Mouse (Mus musculus) forebrain, embryonic 16.5 days (tissue): ENCODE measurements around the gene Map3k21. TPM values are rescaled to one million over a fixed set of nuclear protein-coding genes. Genes with fewer than 3 reads are reported as not detected.
A peak's percentile ranks its signal among the peaks of the same experiment; 100 is the strongest.

Source experiments
- ATAC-seq: fragments of 200-750 bp; cut with Nextera tagmentation; 2 replicates; pipeline ENCODE4 v1.8.0; 2017; ENCODE audit warnings: mild to moderate bottlenecking, moderate library complexity
- H3K27ac ChIP-seq: fragments of 300-500 bp; sonication (generic); 2 replicates; pipeline ENCODE4 v1.5.1; 2014; ENCODE audit warnings: low read length, control low read depth
- H3K27me3 ChIP-seq: fragments of 300-500 bp; sonication (generic); replicated peaks from 2 replicates; pipeline ENCODE4 v1.6.1; 2014; ENCODE audit warnings: low read length; ENCODE audit not compliant: control insufficient read depth, insufficient read depth
- H3K36me3 ChIP-seq: fragments of 300-500 bp; sonication (generic); 2 replicates; pipeline ENCODE4 v1.6.1; 2014; ENCODE audit not compliant: control insufficient read depth, insufficient read depth
- H3K4me1 ChIP-seq: fragments of 300-500 bp; sonication (generic); replicated peaks from 2 replicates; pipeline ENCODE4 v1.6.1; 2014; ENCODE audit warnings: low read length; ENCODE audit not compliant: control insufficient read depth, insufficient read depth
- H3K4me2 ChIP-seq: fragments of 300-500 bp; sonication (generic); 2 replicates; pipeline ENCODE4 v1.6.1; 2014; ENCODE audit warnings: mild to moderate bottlenecking, low read length, control low read depth
- H3K4me3 ChIP-seq: fragments of 300-500 bp; sonication (generic); replicated peaks from 2 replicates; pipeline ENCODE4 v1.5.1; 2014; ENCODE audit warnings: mild to moderate bottlenecking, low read length, control low read depth
- H3K9ac ChIP-seq: fragments of 300-500 bp; sonication (generic); replicated peaks from 2 replicates; pipeline ENCODE4 v1.6.1; 2014; ENCODE audit warnings: low read depth, low read length, control low read depth
- H3K9me3 ChIP-seq: fragments of 300-500 bp; sonication (generic); 2 replicates; pipeline ENCODE4 v1.6.1; 2016; ENCODE audit warnings: low read length; ENCODE audit not compliant: control insufficient read depth
- WGBS: fragments of 180-500 bp; shearing (Covaris S2); extraction: QIAGEN DNeasy Blood & Tissue Kit; methylation state at CpG from one replicate; pipeline ENCODE4 v1.1.7; 2014; 5-methylcytosine and 5-hydroxymethylcytosine counted together
- polyA plus RNA-seq: library from polyadenylated mRNA; unstranded; fragments of >200 nt; fragmentation: Nextera tagmentation; extraction: Ambion mirVana; gene quantifications from 2 replicates; pipeline ENCODE4 v1.2.1, GENCODE M21; 2015

Map3k21 gene
- polyA plus RNA-seq, 1 experiment from 2014 or later: 0.49 TPM

GRCm38 (mm10) chr8:125983515-125983914 lies 73.3 kb downstream of the Map3k21 start:
- ATAC-seq: no peak

GRCm38 (mm10) chr8:125984140-125984539 lies 73.9 kb downstream of the Map3k21 start:
- H3K4me1 ChIP-seq: peaks cover 6% of the 10 kb centered on the region
- no peaks in the 10 kb centered on the region for H3K9me3 ChIP-seq
- no peaks in the 10 kb centered on the region for H3K27me3 ChIP-seq
- 92% methylated on average over 4 of the region's 4 CpGs for WGBS
- H3K4me2 ChIP-seq: no peak overlapping the region
- H3K36me3 ChIP-seq: no peaks in the 10 kb centered on the region
- no peak for ATAC-seq
- H3K27ac ChIP-seq: no peak overlapping the region
- no peak overlapping the region for H3K9ac ChIP-seq
- no peak overlapping the region for H3K4me3 ChIP-seq

More at GRCm38 (mm10) chr8:125983515-125983914, 73.3 kb downstream of the Map3k21 start:
- Histone ChIP-seq H3K4me3 (no peak overlapping the region), H3K4me2 (no peak overlapping the region), H3K9ac (no peak overlapping the region), H3K4me1 (peaks cover 6% of the 10 kb centered on the region), H3K27me3 (no peaks in the 10 kb centered on the region), H3K36me3 (no peaks in the 10 kb centered on the region), H3K27ac (no peak overlapping the region), H3K9me3 (no peaks in the 10 kb centered on the region)
- 76% methylated on average over 3 of the region's 3 CpGs for WGBS

GRCm38 (mm10) chr8:125985364-125985763 lies 75.1 kb downstream of the Map3k21 start:
- Histone ChIP-seq H3K27ac (no peak overlapping the region), H3K4me3 (no peak overlapping the region), H3K9ac (no peak overlapping the region), H3K36me3 (no peaks in the 10 kb centered on the region), H3K4me1 (peaks cover 6% of the 10 kb centered on the region), H3K9me3 (no peaks in the 10 kb centered on the region), H3K27me3 (no peaks in the 10 kb centered on the region), H3K4me2 (no peak overlapping the region)
- ATAC-seq: no peak
- 77% methylated on average over 2 of the region's 2 CpGs for WGBS

GRCm38 (mm10) chr8:125986999-125987589 lies 76.8 kb downstream of the Map3k21 start:
- H3K36me3 ChIP-seq: no peaks in the 10 kb centered on the region
- H3K4me3 ChIP-seq: no peak overlapping the region
- no peak overlapping the region for H3K4me2 ChIP-seq
- no peaks in the 10 kb centered on the region for H3K9me3 ChIP-seq
- no peak for ATAC-seq
- no peaks in the 10 kb centered on the region for H3K27me3 ChIP-seq
- H3K9ac ChIP-seq: no peak overlapping the region
- WGBS: 8% methylated on average over 6 of the region's 6 CpGs
- no peak overlapping the region for H3K27ac ChIP-seq
- H3K4me1 ChIP-seq: peaks cover 6% of the 10 kb centered on the region

GRCm38 (mm10) chr8:125987996-125988395 lies 77.7 kb downstream of the Map3k21 start:
- Histone ChIP-seq H3K4me3 (no peak overlapping the region), H3K27me3 (0 out of 2 replicates have a peak, but pooled peaks cover 2% of the 10 kb centered on the region), H3K9ac (no peak overlapping the region), H3K36me3 (no peaks in the 10 kb centered on the region), H3K27ac (no peak overlapping the region), H3K4me2 (no peak overlapping the region), H3K9me3 (no peaks in the 10 kb centered on the region), H3K4me1 (peaks cover 6% of the 10 kb centered on the region)
- WGBS: 67% methylated on average over 2 of the region's 2 CpGs
- ATAC-seq: no peak

GRCm38 (mm10) chr8:125993636-125994035 lies 83.4 kb downstream of the Map3k21 start:
- peaks cover 21% of the 10 kb centered on the region for H3K4me1 ChIP-seq
- H3K36me3 ChIP-seq: no peaks in the 10 kb centered on the region
- H3K27ac ChIP-seq: no peak overlapping the region
- peaks cover 17% of the 10 kb centered on the region; the same call in 1 of the 2 replicates for H3K27me3 ChIP-seq
- no peak for ATAC-seq
- no peak overlapping the region for H3K4me2 ChIP-seq
- H3K4me3 ChIP-seq: no peak overlapping the region
- 81% methylated on average over 9 of the region's 9 CpGs for WGBS
- H3K9me3 ChIP-seq: no peaks in the 10 kb centered on the region
- H3K9ac ChIP-seq: no peak overlapping the region

GRCm38 (mm10) chr8:125995101-125995986 lies 85.1 kb downstream of the Map3k21 start, which contains the start of gene Kcnk1:
TSS of gene Kcnk1 (plus strand) at chr8:125995170.
- H3K27me3 ChIP-seq: peaks cover 17% of the 10 kb centered on the region; the same call in 1 of the 2 replicates
- H3K4me3 ChIP-seq: peak within 1 kb of the TSS; percentile 67
- H3K9ac ChIP-seq: peak within 1 kb of the TSS; percentile 76
- 1% methylated on average over 73 of the region's 73 CpGs for WGBS
- ATAC-seq: peak; percentile 80
- H3K27ac ChIP-seq: peak within 1 kb of the TSS; percentile 42
- H3K36me3 ChIP-seq: no peaks in the 10 kb centered on the region
- peak within 1 kb of the TSS; percentile 67 for H3K4me2 ChIP-seq
- no peaks in the 10 kb centered on the region for H3K9me3 ChIP-seq
- peaks cover 21% of the 10 kb centered on the region for H3K4me1 ChIP-seq

GRCm38 (mm10) chr8:125996031-125996839 lies 86.0 kb downstream of the Map3k21 start:
- 19% methylated on average over 14 of the region's 14 CpGs for WGBS
- Histone ChIP-seq H3K27me3 (peaks cover 17% of the 10 kb centered on the region; the same call in 1 of the 2 replicates), H3K36me3 (no peaks in the 10 kb centered on the region), H3K9me3 (0 out of 2 replicates have a peak, but pooled peaks cover under 1% of the 10 kb centered on the region), H3K4me2 (peak overlapping the region; percentile 67), H3K27ac (no peak overlapping the region), H3K4me1 (peaks cover 21% of the 10 kb centered on the region), H3K9ac (peak overlapping the region; percentile 76), H3K4me3 (peak overlapping the region; percentile 67)
- no peak for ATAC-seq
